Mouse (Mus musculus) intestine, embryonic 14.5 days (tissue): Measurements from ENCODE around the gene Chd9. TPM values are rescaled to one million over a fixed set of nuclear protein-coding genes. Genes with fewer than 3 reads are reported as not detected.
A peak's percentile ranks its signal among the peaks of the same experiment; 100 is the strongest.

Experiments used
- ATAC-seq: fragments of 200-750 bp; cut with Nextera tagmentation; replicated peaks from 2 replicates; pipeline ENCODE4 v1.8.0; 2017; ENCODE audit warnings: low read depth, moderate number of reproducible peaks, moderate TSS enrichment, moderate library complexity; ENCODE audit not compliant: low FRiP score, low TSS enrichment
- DNase-seq: peaks from one replicate; pipeline ENCODE4 v3.0.0-alpha.2; 2018; ENCODE audit warnings: low spot score
- H3K27ac ChIP-seq: fragments of 300-500 bp; sonication (generic); 2 replicates; pipeline ENCODE4 v1.5.1; 2014; ENCODE audit warnings: low read depth, mild to moderate bottlenecking, control low read depth
- H3K27me3 ChIP-seq: fragments of 300-500 bp; sonication (generic); replicated peaks from 2 replicates; pipeline ENCODE4 v1.6.1; 2014; ENCODE audit warnings: low read length, control low read depth; ENCODE audit not compliant: control insufficient read depth, insufficient read depth
- H3K36me3 ChIP-seq: fragments of 300-500 bp; sonication (generic); 2 replicates; pipeline ENCODE4 v1.6.1; 2014; ENCODE audit warnings: low read length, control low read depth; ENCODE audit not compliant: control insufficient read depth, insufficient read depth
- H3K4me1 ChIP-seq: fragments of 300-500 bp; sonication (generic); replicated peaks from 2 replicates; pipeline ENCODE4 v1.6.1; 2014; ENCODE audit warnings: low read length, control low read depth, mixed read lengths; ENCODE audit not compliant: control insufficient read depth, insufficient read depth
- H3K4me2 ChIP-seq: fragments of 300-500 bp; sonication (generic); 2 replicates; pipeline ENCODE4 v1.6.1; 2014; ENCODE audit warnings: low read length
- H3K4me3 ChIP-seq: fragments of 300-500 bp; sonication (generic); 2 replicates; pipeline ENCODE4 v1.5.1; 2014; ENCODE audit warnings: low read depth, low read length, control low read depth, mixed read lengths
- H3K9ac ChIP-seq: fragments of 300-500 bp; sonication (generic); 2 replicates; pipeline ENCODE4 v1.6.1; 2014; ENCODE audit warnings: mild to moderate bottlenecking, low read length
- H3K9me3 ChIP-seq: fragments of 300-500 bp; sonication (generic); 2 replicates; pipeline ENCODE4 v1.6.1; 2016; ENCODE audit warnings: low read length, control low read depth; ENCODE audit not compliant: control insufficient read depth
- WGBS: fragments of 180-500 bp; shearing (Covaris S2); extraction: QIAGEN DNeasy Blood & Tissue Kit; methylation state at CpG from one replicate; pipeline ENCODE4 v1.1.7; 2014; 5-methylcytosine and 5-hydroxymethylcytosine counted together
- polyA plus RNA-seq: library from polyadenylated mRNA; unstranded; fragments of >200 nt; fragmentation: Nextera tagmentation; extraction: Ambion mirVana; gene quantifications from 2 replicates; pipeline ENCODE4 v1.2.1, GENCODE M21; 2014

Gene Chd9
- polyA plus RNA-seq, 1 experiment from 2014 or later, result 120 TPM

DNA sequence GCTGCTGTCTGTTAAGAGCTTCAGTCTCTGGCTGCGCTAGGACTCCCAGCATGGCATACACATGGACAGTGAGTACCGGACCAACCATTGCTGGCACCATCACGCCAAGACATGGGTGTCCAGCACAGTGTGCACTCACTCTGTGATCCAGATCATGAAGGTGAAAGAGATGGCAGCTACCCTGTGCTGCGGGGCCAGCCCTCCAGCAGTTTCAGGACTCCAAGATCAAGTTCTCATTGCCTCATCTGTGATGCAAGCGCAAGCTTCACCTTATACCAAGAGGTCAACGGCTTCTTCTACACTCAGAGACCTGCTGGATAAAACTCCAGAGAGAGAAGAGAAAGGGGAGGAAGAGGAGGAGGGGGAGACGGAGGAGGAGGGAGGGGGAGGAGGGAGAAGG is 19.8 kb downstream of the Chd9 start:
- Histone ChIP-seq H3K4me2 (no peak overlapping the region), H3K4me3 (no peak overlapping the region), H3K36me3 (no peaks in the 10 kb centered on the region), H3K4me1 (peaks cover 5% of the 10 kb centered on the region; the same call in 1 of the 2 replicates), H3K9me3 (no peaks in the 10 kb centered on the region), H3K27me3 (no peaks in the 10 kb centered on the region), H3K9ac (no peak overlapping the region), H3K27ac (no peak overlapping the region)
- DNase-seq, result no peak
- ATAC-seq, result no peak
- 85% methylated on average over 7 of the region's 7 CpGs for WGBS

- no peak for DNase-seq
- no peaks in the 10 kb centered on the region for H3K36me3 ChIP-seq
Measured at GRCm38 (mm10) chr8:90849462-90850050, 21.4 kb downstream of the Chd9 start.

GRCm38 (mm10) chr8:90851544-90851943 is 23.4 kb downstream of the Chd9 start:
- Histone ChIP-seq H3K27me3 (no peaks in the 10 kb centered on the region), H3K27ac (no peak overlapping the region), H3K36me3 (no peaks in the 10 kb centered on the region), H3K4me2 (no peak overlapping the region), H3K9ac (no peak overlapping the region), H3K4me3 (no peak overlapping the region), H3K9me3 (no peaks in the 10 kb centered on the region), H3K4me1 (peaks cover 18% of the 10 kb centered on the region)
- 59% methylated on average over 8 of the region's 8 CpGs for WGBS
- no peak for DNase-seq
- ATAC-seq, result no peak

More at GRCm38 (mm10) chr8:90849462-90850050, 21.4 kb downstream of the Chd9 start:
- no peak overlapping the region for H3K27ac ChIP-seq
- H3K9me3 ChIP-seq, result no peaks in the 10 kb centered on the region
- no peak for ATAC-seq
- H3K9ac ChIP-seq, result no peak overlapping the region
- H3K4me2 ChIP-seq, result no peak overlapping the region
- WGBS, result 57% methylated on average over 11 of the region's 11 CpGs
- peaks cover 14% of the 10 kb centered on the region for H3K4me1 ChIP-seq
- no peaks in the 10 kb centered on the region for H3K27me3 ChIP-seq
- no peak overlapping the region for H3K4me3 ChIP-seq

GRCm38 (mm10) chr8:90853971-90854670 is 26.0 kb downstream of the Chd9 start:
- peak overlapping the region; percentile 28 for H3K4me2 ChIP-seq

DNA sequence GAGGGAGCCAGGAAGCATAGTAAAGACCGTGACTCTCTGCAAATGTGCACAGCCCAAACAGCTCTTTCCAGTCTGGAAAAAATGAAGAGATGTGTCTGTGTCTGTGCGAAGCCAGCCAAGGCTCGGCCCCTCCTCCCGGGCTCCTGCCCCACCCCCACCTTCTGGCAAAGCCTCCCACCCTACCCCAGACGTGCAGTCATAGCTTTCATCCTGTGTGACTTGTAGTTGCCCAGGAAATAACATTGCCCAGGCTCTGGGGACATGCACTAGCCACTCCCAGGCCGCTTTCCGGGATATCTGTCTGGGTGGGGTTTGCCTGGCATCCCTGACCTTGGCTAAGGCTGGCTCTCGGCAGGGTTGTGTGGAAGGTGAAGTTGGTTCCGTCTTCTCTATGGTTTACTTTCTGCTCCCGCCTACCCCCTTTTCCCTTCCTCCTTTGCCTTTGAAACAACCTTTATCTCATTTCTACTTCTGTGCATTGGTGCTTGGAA is 26.6 kb downstream of the Chd9 start:
- no peaks in the 10 kb centered on the region for H3K36me3 ChIP-seq
- H3K9ac ChIP-seq, result no peak overlapping the region
- DNase-seq (peak; percentile 63), ATAC-seq (peak; percentile 68; the same call in 1 of the 2 replicates)
- H3K4me3 ChIP-seq, result no peak overlapping the region
- 11% methylated on average over 10 of the region's 10 CpGs for WGBS
- no peaks in the 10 kb centered on the region for H3K27me3 ChIP-seq
- H3K4me2 ChIP-seq, result peak overlapping the region; percentile 28
- peak overlapping the region; percentile 57; the same call in 1 of the 2 replicates for H3K27ac ChIP-seq
- no peaks in the 10 kb centered on the region for H3K9me3 ChIP-seq
- peaks cover 16% of the 10 kb centered on the region for H3K4me1 ChIP-seq

More at GRCm38 (mm10) chr8:90853971-90854670, 26.0 kb downstream of the Chd9 start:
- no peak overlapping the region for H3K4me3 ChIP-seq
- WGBS, result 71% methylated on average over 9 of the region's 9 CpGs
- no peaks in the 10 kb centered on the region for H3K36me3 ChIP-seq
- no peak overlapping the region for H3K9ac ChIP-seq
- H3K27me3 ChIP-seq, result no peaks in the 10 kb centered on the region
- no peaks in the 10 kb centered on the region for H3K9me3 ChIP-seq
- H3K27ac ChIP-seq, result peak overlapping the region; percentile 57; the same call in 1 of the 2 replicates
- no peak for DNase-seq
- no peak for ATAC-seq
- H3K4me1 ChIP-seq, result peaks cover 18% of the 10 kb centered on the region

DNA sequence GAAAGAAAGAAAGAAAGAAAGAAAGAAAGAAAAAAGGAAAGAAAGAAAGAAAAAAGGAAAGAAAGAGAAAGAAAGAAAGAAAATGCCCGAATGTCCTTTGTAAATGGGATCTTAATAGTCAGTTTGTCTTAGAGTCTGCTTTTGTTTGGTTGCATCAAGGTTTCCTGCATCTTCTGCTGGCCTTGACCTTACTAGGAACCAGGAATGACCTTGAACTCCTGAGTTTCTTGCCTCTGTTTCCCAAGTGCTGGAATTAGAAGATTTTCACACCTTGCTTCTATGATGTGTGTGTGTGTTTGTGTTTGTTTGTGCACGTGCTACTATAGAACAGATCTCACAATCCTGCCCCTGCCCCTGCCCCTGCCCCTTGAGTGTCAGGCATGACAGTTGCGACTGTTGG is 28.0 kb downstream of the Chd9 start:
- Histone ChIP-seq H3K9ac (no peak overlapping the region), H3K36me3 (no peaks in the 10 kb centered on the region), H3K27ac (no peak overlapping the region), H3K4me3 (no peak overlapping the region), H3K27me3 (no peaks in the 10 kb centered on the region), H3K4me1 (peaks cover 15% of the 10 kb centered on the region), H3K4me2 (no peak overlapping the region), H3K9me3 (no peaks in the 10 kb centered on the region)
- ATAC-seq (no peak), DNase-seq (no peak)
- WGBS, result 91% methylated on average over 3 of the region's 3 CpGs

DNA sequence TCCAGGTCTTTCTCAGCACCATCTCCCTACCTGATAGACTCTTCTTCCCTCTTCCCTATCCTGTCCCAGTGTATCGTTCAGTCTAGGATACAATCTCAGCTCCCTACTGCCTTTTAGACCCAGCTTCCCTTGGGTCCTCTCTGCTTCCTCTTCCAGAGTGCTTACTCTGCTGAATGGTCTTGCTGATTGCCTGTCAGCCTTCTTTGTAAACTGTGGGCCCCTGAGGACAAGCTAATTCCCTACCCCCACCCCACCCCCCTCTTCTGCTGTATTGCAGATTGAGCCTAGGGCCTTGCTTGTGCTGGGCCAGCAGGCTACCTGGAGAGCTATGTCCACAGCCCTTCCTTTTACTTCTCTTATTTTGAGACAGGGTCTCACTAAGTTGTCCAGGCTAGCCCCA is 28.8 kb downstream of the Chd9 start:
- no peaks in the 10 kb centered on the region for H3K9me3 ChIP-seq
- peaks cover 21% of the 10 kb centered on the region for H3K4me1 ChIP-seq
- 40% methylated on average over 1 of the region's 1 CpGs for WGBS
- H3K4me3 ChIP-seq, result no peak overlapping the region
- no peaks in the 10 kb centered on the region for H3K36me3 ChIP-seq
- no peaks in the 10 kb centered on the region for H3K27me3 ChIP-seq
- no peak overlapping the region for H3K27ac ChIP-seq
- no peak for ATAC-seq
- H3K4me2 ChIP-seq, result no peak overlapping the region
- no peak for DNase-seq
- H3K9ac ChIP-seq, result no peak overlapping the region

- WGBS, result 92% methylated on average over 2 of the region's 2 CpGs
- no peaks in the 10 kb centered on the region for H3K9me3 ChIP-seq
- DNase-seq (no peak), ATAC-seq (no peak)
- H3K9ac ChIP-seq, result no peak overlapping the region
- H3K36me3 ChIP-seq, result no peaks in the 10 kb centered on the region
- no peak overlapping the region for H3K27ac ChIP-seq
- H3K4me3 ChIP-seq, result no peak overlapping the region
- H3K4me1 ChIP-seq, result peaks cover 29% of the 10 kb centered on the region
- H3K27me3 ChIP-seq, result no peaks in the 10 kb centered on the region
- H3K4me2 ChIP-seq, result no peak overlapping the region
Measured at GRCm38 (mm10) chr8:90858071-90858470, 29.9 kb downstream of the Chd9 start.
